Mouse (Mus musculus) lung, adult 2 months (tissue): ENCODE measurements at regions not wholly inside any gene's neighbourhood (a gene's known extent, or its start where the extent isn't known, plus 50 kb on each side); places are given as distances from the start of the nearest gene placed in this dataset.

Experiments
- DNase-seq: peaks from one replicate; pipeline ENCODE4 v3.0.0; 2022
- H3K4me1 ChIP-seq: fragments of 200-500 bp; 2 replicates; pipeline ENCODE4 v1.6.1; 2011; ENCODE audit warnings: low read length; ENCODE audit not compliant: control insufficient read depth, insufficient read depth
- H3K4me3 ChIP-seq: fragments of 200-500 bp; replicated peaks from 2 replicates; pipeline ENCODE3; 2011; ENCODE audit warnings: low read depth, mild to moderate bottlenecking, control low read depth, low read length; ENCODE audit errors: extremely low read depth
- CTCF ChIP-seq: fragments of 200-500 bp; IDR thresholded peaks from 2 replicates; pipeline ENCODE4 v1.5.1; 2011; ENCODE audit warnings: mild to moderate bottlenecking, low read length, control low read depth; ENCODE audit not compliant: insufficient read depth
- POLR2A ChIP-seq: fragments of 200-500 bp; IDR thresholded peaks from 2 replicates; pipeline ENCODE4 v1.6.1; 2011; ENCODE audit warnings: low read depth, mild to moderate bottlenecking, control low read depth, low read length, borderline replicate concordance; ENCODE audit errors: extremely low read depth
- WGBS: fragments of 180-500 bp; shearing (Covaris S2); methylation state at CpG from one replicate; pipeline ENCODE4 v1.1.7; 2018; 5-methylcytosine and 5-hydroxymethylcytosine counted together

GRCm38 (mm10) chr11:19073265-19073664 is 54.5 kb upstream of the Meis1 start:
- TF ChIP-seq POLR2A: no peak
- no peak for TF ChIP-seq CTCF
- Histone ChIP-seq H3K4me1 (no peaks in the 10 kb centered on the region), H3K4me3 (no peak overlapping the region)
- 88% methylated on average over 5 of the region's 5 CpGs for WGBS
- DNase-seq: no peak

- no peak for DNase-seq
- 74% methylated on average over 11 of the region's 11 CpGs for WGBS
- TF ChIP-seq POLR2A: no peak
- no peak for TF ChIP-seq CTCF
- no peaks in the 10 kb centered on the region for H3K4me1 ChIP-seq
- no peak overlapping the region for H3K4me3 ChIP-seq
Observed at GRCm38 (mm10) chr11:19073887-19074564, 55.2 kb upstream of the Meis1 start.

GRCm38 (mm10) chr11:19091101-19091857 is 72.5 kb upstream of the Meis1 start:
- WGBS: 72% methylated on average over 15 of the region's 15 CpGs

GRCm38 (mm10) chr11:19092967-19093745 is 74.4 kb upstream of the Meis1 start:
- no peak for DNase-seq
- Histone ChIP-seq H3K4me1 (no peaks in the 10 kb centered on the region; the same call in 1 of the 2 replicates), H3K4me3 (no peak overlapping the region)
- TF ChIP-seq CTCF: no peak
- TF ChIP-seq POLR2A: no peak
- WGBS: 70% methylated on average over 9 of the region's 9 CpGs

More at GRCm38 (mm10) chr11:19091101-19091857, 72.5 kb upstream of the Meis1 start:
- Histone ChIP-seq H3K4me1 (no peaks in the 10 kb centered on the region; the same call in 1 of the 2 replicates), H3K4me3 (no peak overlapping the region)
- TF ChIP-seq POLR2A: no peak
- no peak for TF ChIP-seq CTCF
- no peak for DNase-seq

GRCm38 (mm10) chr11:19093749-19094148 is 75.0 kb upstream of the Meis1 start:
- TF ChIP-seq CTCF: no peak
- TF ChIP-seq POLR2A: no peak
- Histone ChIP-seq H3K4me1 (no peaks in the 10 kb centered on the region; the same call in 1 of the 2 replicates), H3K4me3 (no peak overlapping the region)
- DNase-seq: no peak
- WGBS: 75% methylated on average over 4 of the region's 4 CpGs

- no peaks in the 10 kb centered on the region; the same call in 1 of the 2 replicates for H3K4me1 ChIP-seq
- WGBS: 68% methylated on average over 14 of the region's 14 CpGs
- no peak for DNase-seq
- no peak for TF ChIP-seq POLR2A
- no peak for TF ChIP-seq CTCF
- H3K4me3 ChIP-seq: no peak overlapping the region
Observed at GRCm38 (mm10) chr11:19094183-19094582, 75.4 kb upstream of the Meis1 start.

- Histone ChIP-seq H3K4me3 (no peak overlapping the region), H3K4me1 (no peaks in the 10 kb centered on the region)
- WGBS: 58% methylated on average over 7 of the region's 7 CpGs
- no peak for TF ChIP-seq CTCF
- no peak for TF ChIP-seq POLR2A
- no peak for DNase-seq
Observed at GRCm38 (mm10) chr11:19102981-19103568, 84.3 kb upstream of the Meis1 start.

GRCm38 (mm10) chr11:19107180-19107579 is 88.4 kb upstream of the Meis1 start:
- H3K4me1 ChIP-seq: no peaks in the 10 kb centered on the region
- WGBS: 89% methylated on average over 6 of the region's 6 CpGs
- TF ChIP-seq POLR2A (no peak), CTCF (no peak)
- no peak for DNase-seq
- H3K4me3 ChIP-seq: no peak overlapping the region

- TF ChIP-seq CTCF: no peak
- no peak for TF ChIP-seq POLR2A
- Histone ChIP-seq H3K4me1 (no peaks in the 10 kb centered on the region), H3K4me3 (no peak overlapping the region)
- DNase-seq: no peak
- WGBS: 84% methylated on average over 4 of the region's 4 CpGs
Observed at GRCm38 (mm10) chr11:19109055-19109454, 90.3 kb upstream of the Meis1 start.
